ENCODE assay signal across 21 mouse cellular contexts in the genomic region with DNA sequence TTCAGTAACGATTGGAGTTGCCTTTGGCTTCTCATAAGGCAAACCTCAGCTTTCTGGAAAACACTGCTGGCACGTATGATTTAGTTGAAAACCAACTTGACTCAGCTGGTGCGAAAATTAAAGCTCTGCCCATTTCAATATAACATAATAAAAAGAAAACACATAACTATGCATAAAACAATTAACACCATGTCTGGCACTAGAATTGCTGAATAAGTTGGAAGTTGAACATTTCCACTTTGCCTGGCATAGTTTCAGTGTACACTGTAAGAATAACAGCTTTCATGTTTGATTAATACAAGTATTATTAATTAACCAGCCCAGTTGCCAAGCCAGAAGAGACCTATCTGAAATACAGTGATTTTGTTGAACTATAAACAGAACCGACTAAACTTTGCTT.
"Had no signal": no experiment of that assay in that cellular context is flagged by ENCODE, and none has a peak within 500 bp of the region (broad histone marks: within the 10 kb centered on the region; RNA-seq: fewer than 3 reads in every experiment).

No protein-coding gene starts in this region.

- H3K27ac ChIP-seq: layer of hippocampus, adult 2 months; limb, embryonic 10.5 days; limb, embryonic 13.5 days; liver, embryonic 13.5 days; macrophage; midbrain, embryonic 12.5 days; midbrain, embryonic 15.5 days; neural tube, embryonic 12.5 days; neural tube, embryonic 15.5 days; stomach, postnatal 0 days had no signal

- ATAC-seq: lung, postnatal 0 days; midbrain, embryonic 15.5 days had no signal

- DNase-seq: kidney, postnatal 10 days; layer of hippocampus, adult 9-11 months; liver; liver, embryonic 13.5 days; lung, embryonic 14.5 days; right cerebral cortex, adult 18-20 months; right cerebral cortex, postnatal 14 days; right cerebral cortex, postnatal 4 days; thymus, adult 2 months; thymus, postnatal 14 days; thymus, postnatal 4 days had no signal

- H3K9me3 ChIP-seq: limb, embryonic 10.5 days; limb, embryonic 13.5 days; liver, embryonic 13.5 days; midbrain, embryonic 12.5 days; midbrain, embryonic 15.5 days; neural tube, embryonic 12.5 days; neural tube, embryonic 15.5 days had no signal

- H3K4me3 ChIP-seq: layer of hippocampus, adult 2 months; limb, embryonic 10.5 days; limb, embryonic 13.5 days; liver, embryonic 13.5 days; midbrain, embryonic 12.5 days; midbrain, embryonic 15.5 days; neural tube, embryonic 12.5 days; neural tube, embryonic 15.5 days had no signal

- H3K4me2 ChIP-seq: limb, embryonic 13.5 days; liver, embryonic 13.5 days; lung, embryonic 14.5 days; midbrain, embryonic 12.5 days; midbrain, embryonic 15.5 days; neural tube, embryonic 12.5 days; neural tube, embryonic 15.5 days had no signal

- H3K9ac ChIP-seq: limb, embryonic 13.5 days; liver, embryonic 13.5 days; lung, embryonic 14.5 days; midbrain, embryonic 12.5 days; midbrain, embryonic 15.5 days; neural tube, embryonic 12.5 days; neural tube, embryonic 15.5 days had no signal

- H3K36me3 ChIP-seq: limb, embryonic 10.5 days; limb, embryonic 13.5 days; liver, embryonic 13.5 days; midbrain, embryonic 12.5 days; midbrain, embryonic 15.5 days; neural tube, embryonic 12.5 days; neural tube, embryonic 15.5 days had no signal

- H3K27me3 ChIP-seq: limb, embryonic 13.5 days; liver, embryonic 13.5 days; midbrain, embryonic 12.5 days; midbrain, embryonic 15.5 days; neural tube, embryonic 12.5 days; neural tube, embryonic 15.5 days had no signal

- H3K4me1 ChIP-seq: limb, embryonic 10.5 days; limb, embryonic 13.5 days; liver, embryonic 13.5 days; midbrain, embryonic 12.5 days; midbrain, embryonic 15.5 days; neural tube, embryonic 12.5 days; neural tube, embryonic 15.5 days had no signal
